Mouse (Mus musculus): ENCODE data around the gene Hint3.

DNA sequence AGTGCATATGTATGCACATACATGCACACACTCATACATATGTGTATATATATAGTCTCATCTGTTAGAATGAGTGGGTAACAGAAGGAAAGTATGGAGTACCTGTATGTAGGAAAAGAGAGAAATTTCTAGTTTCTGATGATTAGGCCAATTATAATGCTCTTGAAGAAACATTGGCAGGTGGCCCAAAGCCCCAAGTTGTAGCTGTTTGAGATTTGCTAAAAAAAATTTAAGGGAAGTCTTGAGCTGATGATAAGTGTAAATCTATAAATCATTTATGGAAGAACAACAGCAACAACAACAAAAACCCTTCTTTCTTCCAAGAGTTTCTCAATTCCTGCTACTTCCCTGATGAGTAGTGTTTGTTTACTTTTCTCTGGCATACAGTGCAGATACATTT lies 545 bp upstream of the Hint3 start:
- TF ChIP-seq GATA1 (IDR thresholded peaks at IDR 0.05; ENCODE audit: borderline replicate concordance, low read length) (no peak), CTCF (IDR thresholded peaks at IDR 0.05; ENCODE audit: low read depth, low read length) (no peak), POLR2AphosphoS5 (IDR thresholded peaks at IDR 0.05; ENCODE audit: insufficient replicate concordance, low read depth, low read length) (no peak), GATA2 (IDR thresholded peaks at IDR 0.05; ENCODE audit: borderline replicate concordance, low read depth, low read length) (no peak), TAL1 (conservative IDR thresholded peaks at IDR 0.05; ENCODE audit: low read depth, low read length) (no peak)

Data from G1E (cell line).